Mouse (Mus musculus): ENCODE data around the gene Aif1. TPM values are rescaled to one million over a fixed set of nuclear protein-coding genes. Genes with fewer than 3 reads are reported as not detected.

Aif1 gene
- total and polyA plus RNA-seq, 3 experiments = 7.0 to 14.7 (median 14.1) TPM

GRCm38 (mm10) chr17:35147922-35148639, 27.8 kb downstream of the Aif1 start:
- Histone ChIP-seq H3K4me1 (ENCODE audit: control insufficient read depth in 1 of 2, insufficient read depth in 2 of 2) (no peaks in the 10 kb centered on the region), H3K79me2 (replicated peaks; ENCODE audit: control insufficient read depth, extremely low read depth, insufficient read depth, poor library complexity, severe bottlenecking) (no peaks in the 10 kb centered on the region; the same call in 1 of the 2 replicates), H3K9me3 (replicated peaks; ENCODE audit: low read length) (peaks cover 4% of the 10 kb centered on the region), H3K27me3 (replicated peaks) (no peaks in the 10 kb centered on the region), H3K4me3 (replicated peaks in 1 of 3; ENCODE audit: low read depth in 2 of 3, low read length in 2 of 3, poor library complexity in 1 of 3) (no peak overlapping the region), H3K9ac (ENCODE audit: insufficient read depth, low read depth) (no peak overlapping the region), H3K27ac (ENCODE audit: insufficient read depth, low read depth) (no peak overlapping the region), H3K36me3 (replicated peaks in 1 of 2; ENCODE audit: control insufficient read depth in 1 of 2, insufficient read depth in 1 of 2, low read length in 1 of 2) (peaks cover 86 to 92% of the 10 kb centered on the region in 2 experiments), H3K4me2 (ENCODE audit: insufficient read depth, low read depth, poor library complexity, severe bottlenecking) (no peak overlapping the region)
- in situ Hi-C loops (cut with MboI; ENCODE audit: low pct_ligation_motif_present, low pct_unique_long_range_greater_than_20kb, low sequenced_read_pairs) (no loop called here), dilution Hi-C loops (cut with MboI; ENCODE audit: extremely low pct_ligation_motif_present, extremely low pct_unique_long_range_greater_than_20kb, low sequenced_read_pairs) (no loop called here)
- TF ChIP-seq POLR2A (IDR thresholded peaks at IDR 0.05; ENCODE audit: low read depth, low read length) (0 out of 2 replicates have a peak, but pooled peaks have one; percentile 42), HCFC1 (IDR thresholded peaks at IDR 0.05; ENCODE audit: low read depth, low read length) (no peak), ZKSCAN1 (IDR thresholded peaks at IDR 0.05; ENCODE audit: borderline replicate concordance, low read depth, low read length) (no peak), POLR2AphosphoS2 (IDR thresholded peaks at IDR 0.05; ENCODE audit: low read depth, low read length) (peak; percentile 93; the same call in 1 of the 2 replicates)
- DNase-seq (ENCODE audit: extremely low read depth) = no peak

GRCm38 (mm10) chr17:35147348-35147747, 28.5 kb downstream of the Aif1 start:
- TF ChIP-seq POLR2AphosphoS2 (IDR thresholded peaks at IDR 0.05; ENCODE audit: low read depth, low read length) (no peak; the same call in 1 of the 2 replicates), MAFK (IDR thresholded peaks at IDR 0.05; ENCODE audit: insufficient replicate concordance, low read length) (no peak), IRF4 (IDR thresholded peaks at IDR 0.05; ENCODE audit: low read depth, low read length) (no peak), ZMIZ1 (IDR thresholded peaks at IDR 0.05; ENCODE audit: low read depth, low read length) (0 out of 2 replicates have a peak, but pooled peaks have one; percentile 12), BHLHE40 (IDR thresholded peaks at IDR 0.05; ENCODE audit: low read depth, low read length) (no peak), HCFC1 (IDR thresholded peaks at IDR 0.05; ENCODE audit: low read depth, low read length) (no peak), MYC (IDR thresholded peaks at IDR 0.05; ENCODE audit: low read depth, low read length) (no peak), SMC3 (IDR thresholded peaks at IDR 0.05; ENCODE audit: low read depth, low read length) (no peak), MAZ (IDR thresholded peaks at IDR 0.05; ENCODE audit: low read depth, low read length) (no peak), MXI1 (IDR thresholded peaks at IDR 0.05; ENCODE audit: low read depth, low read length) (no peak), POLR2A (IDR thresholded peaks at IDR 0.05; ENCODE audit: low read depth, low read length) (0 out of 2 replicates have a peak, but pooled peaks have one; percentile 13), TBP (conservative IDR thresholded peaks at IDR 0.05; ENCODE audit: low read depth, low read length) (no peak), TCF12 (IDR thresholded peaks at IDR 0.05; ENCODE audit: low read depth, low read length) (no peak)
- DNase-seq (ENCODE audit: extremely low read depth) = no peak
- dilution Hi-C loops (cut with MboI; ENCODE audit: extremely low pct_ligation_motif_present, extremely low pct_unique_long_range_greater_than_20kb, low sequenced_read_pairs) = no loop called here
- no peaks in the 10 kb centered on the region; the same call in 1 of the 2 replicates for H3K79me2 ChIP-seq (replicated peaks; ENCODE audit: control insufficient read depth, extremely low read depth, insufficient read depth, poor library complexity, severe bottlenecking)
- H3K4me3 ChIP-seq (replicated peaks in 1 of 3; ENCODE audit: low read depth in 2 of 3, low read length in 2 of 3, poor library complexity in 1 of 3) = no peak overlapping the region
- H3K4me1 ChIP-seq (ENCODE audit: control insufficient read depth in 1 of 2, insufficient read depth in 2 of 2) = no peaks in the 10 kb centered on the region
- H3K27me3 ChIP-seq (replicated peaks) = no peaks in the 10 kb centered on the region
- peaks cover 86 to 92% of the 10 kb centered on the region in 2 experiments for H3K36me3 ChIP-seq (replicated peaks in 1 of 2; ENCODE audit: control insufficient read depth in 1 of 2, insufficient read depth in 1 of 2, low read length in 1 of 2)
- H3K9ac ChIP-seq (ENCODE audit: insufficient read depth, low read depth) = no peak overlapping the region
- no peak overlapping the region for H3K27ac ChIP-seq (ENCODE audit: insufficient read depth, low read depth)
- in situ Hi-C loops (cut with MboI; ENCODE audit: low pct_ligation_motif_present, low pct_unique_long_range_greater_than_20kb, low sequenced_read_pairs) = no loop called here
- H3K9me3 ChIP-seq (replicated peaks; ENCODE audit: low read length) = peaks cover 7% of the 10 kb centered on the region
- no peak overlapping the region for H3K4me2 ChIP-seq (ENCODE audit: insufficient read depth, low read depth, poor library complexity, severe bottlenecking)

All from CH12.LX (cell line).